ENCODE assay signal across 10 mouse cellular contexts in genomic region chr3:61243876-61244527, GRCm38 (mm10).
DNase-seq lines count a peak whose midpoint lies in the region; ATAC-seq and TF ChIP-seq lines count a peak whose summit lies in the region.
"Had no signal": no experiment of that assay in that cellular context is flagged by ENCODE, and none has a peak within 500 bp of the region (broad histone marks: within the 10 kb centered on the region; RNA-seq: fewer than 3 reads in every experiment).

No protein-coding gene starts in this region.

- peak; percentile 51; the same call in 1 of the 2 replicates for ATAC-seq in hindbrain, embryonic 11.5 days (ENCODE audit: low FRiP score)
- ATAC-seq in hindbrain, embryonic 12.5 days (ENCODE audit: low FRiP score): no peak
- peak; percentile 84 for ATAC-seq in forebrain, postnatal 0 days
- peak; percentile 69 for ATAC-seq in neural tube, embryonic 11.5 days (ENCODE audit: insufficient read depth, low FRiP score, low TSS enrichment)
- ATAC-seq in erythroid progenitor cell, adult 5-6 weeks (replicated peaks; ENCODE audit: low FRiP score, poor library complexity, severe bottlenecking): no peak

- peak; percentile 82 for TF ChIP-seq CTCF in forebrain, postnatal 0 days (IDR thresholded peaks at IDR 0.05; ENCODE audit: low read depth)

- H3K4me2 ChIP-seq in hindbrain, embryonic 11.5 days (replicated peaks; ENCODE audit: low read depth, low read length): no peak overlapping the region
- no peak overlapping the region for H3K4me2 ChIP-seq in hindbrain, embryonic 12.5 days (replicated peaks)
- H3K4me2 ChIP-seq in forebrain, postnatal 0 days (ENCODE audit: low read depth): no peak overlapping the region
- H3K4me2 ChIP-seq in neural tube, embryonic 11.5 days (ENCODE audit: low read depth): no peak overlapping the region
- H3K4me2 ChIP-seq: embryonic facial prominence, embryonic 13.5 days; limb, embryonic 15.5 days had no signal

- no peaks in the 10 kb centered on the region for H3K27me3 ChIP-seq in hindbrain, embryonic 11.5 days (ENCODE audit: control insufficient read depth, insufficient read depth, low read length)
- no peaks in the 10 kb centered on the region for H3K27me3 ChIP-seq in hindbrain, embryonic 12.5 days
- H3K27me3 ChIP-seq in forebrain, postnatal 0 days (ENCODE audit: insufficient read depth, low read length): no peaks in the 10 kb centered on the region
- H3K27me3 ChIP-seq in neural tube, embryonic 11.5 days (ENCODE audit: control insufficient read depth, insufficient read depth, low read length): no peaks in the 10 kb centered on the region
- H3K27me3 ChIP-seq: embryonic facial prominence, embryonic 13.5 days; limb, embryonic 15.5 days had no signal

- DNase-seq in hindbrain, embryonic 11.5 days (ENCODE audit: low spot score): peak; percentile 55
- DNase-seq in CD4-positive, CD25-positive, alpha-beta regulatory T cell, adult 2 months (ENCODE audit: low read depth, low spot score): peak; percentile 59
- DNase-seq in brain, adult 2 months (ENCODE audit: low read depth, low spot score): peak; percentile 78
- DNase-seq in forebrain, postnatal 0 days: peak; percentile 80
- peak; percentile 21 to 75 for DNase-seq in layer of hippocampus, postnatal 14 days (ENCODE audit: low spot score in 2 of 2)
- peak; percentile 28 for DNase-seq in neural tube, embryonic 11.5 days (ENCODE audit: low spot score)

- H3K27ac ChIP-seq in hindbrain, embryonic 11.5 days (ENCODE audit: low read depth, low read length): no peak overlapping the region
- no peak overlapping the region for H3K27ac ChIP-seq in hindbrain, embryonic 12.5 days
- H3K27ac ChIP-seq in forebrain, postnatal 0 days (ENCODE audit: low read depth, low read length): no peak overlapping the region
- no peak overlapping the region for H3K27ac ChIP-seq in neural tube, embryonic 11.5 days (ENCODE audit: low read depth, low read length)
- H3K27ac ChIP-seq: embryonic facial prominence, embryonic 13.5 days; limb, embryonic 15.5 days had no signal

- H3K4me1 ChIP-seq in hindbrain, embryonic 11.5 days (replicated peaks; ENCODE audit: control insufficient read depth, insufficient read depth, low read length): no peaks in the 10 kb centered on the region
- H3K4me1 ChIP-seq in hindbrain, embryonic 12.5 days: no peaks in the 10 kb centered on the region
- H3K4me1 ChIP-seq in forebrain, postnatal 0 days (ENCODE audit: insufficient read depth): no peaks in the 10 kb centered on the region
- no peaks in the 10 kb centered on the region for H3K4me1 ChIP-seq in neural tube, embryonic 11.5 days (ENCODE audit: control insufficient read depth, insufficient read depth, low read length)
- H3K4me1 ChIP-seq: embryonic facial prominence, embryonic 13.5 days; limb, embryonic 15.5 days had no signal

- no peaks in the 10 kb centered on the region for H3K9me3 ChIP-seq in hindbrain, embryonic 11.5 days (ENCODE audit: control insufficient read depth, low read length)
- no peaks in the 10 kb centered on the region for H3K9me3 ChIP-seq in hindbrain, embryonic 12.5 days (replicated peaks)
- no peaks in the 10 kb centered on the region for H3K9me3 ChIP-seq in forebrain, postnatal 0 days (ENCODE audit: low read length)
- H3K9me3 ChIP-seq in neural tube, embryonic 11.5 days (ENCODE audit: control insufficient read depth, low read length): no peaks in the 10 kb centered on the region
- H3K9me3 ChIP-seq: embryonic facial prominence, embryonic 13.5 days; limb, embryonic 15.5 days had no signal

- H3K9ac ChIP-seq in hindbrain, embryonic 11.5 days (ENCODE audit: low read depth, low read length): no peak overlapping the region
- H3K9ac ChIP-seq in hindbrain, embryonic 12.5 days: no peak overlapping the region
- H3K9ac ChIP-seq in forebrain, postnatal 0 days: no peak overlapping the region
- no peak overlapping the region for H3K9ac ChIP-seq in neural tube, embryonic 11.5 days (ENCODE audit: low read length)
- H3K9ac ChIP-seq: embryonic facial prominence, embryonic 13.5 days; limb, embryonic 15.5 days had no signal

- H3K36me3 ChIP-seq in hindbrain, embryonic 11.5 days (ENCODE audit: control insufficient read depth, insufficient read depth, low read length): no peaks in the 10 kb centered on the region
- no peaks in the 10 kb centered on the region for H3K36me3 ChIP-seq in hindbrain, embryonic 12.5 days
- no peaks in the 10 kb centered on the region for H3K36me3 ChIP-seq in forebrain, postnatal 0 days (ENCODE audit: insufficient read depth)
- no peaks in the 10 kb centered on the region for H3K36me3 ChIP-seq in neural tube, embryonic 11.5 days (ENCODE audit: control insufficient read depth, insufficient read depth, low read length)
- H3K36me3 ChIP-seq: embryonic facial prominence, embryonic 13.5 days; limb, embryonic 15.5 days had no signal

- no peak overlapping the region for H3K4me3 ChIP-seq in hindbrain, embryonic 11.5 days (ENCODE audit: low read depth, low read length)
- no peak overlapping the region for H3K4me3 ChIP-seq in hindbrain, embryonic 12.5 days
- no peak overlapping the region for H3K4me3 ChIP-seq in forebrain, postnatal 0 days (ENCODE audit: low read depth, low read length)
- no peak overlapping the region for H3K4me3 ChIP-seq in neural tube, embryonic 11.5 days (ENCODE audit: low read depth, low read length)
- H3K4me3 ChIP-seq: embryonic facial prominence, embryonic 13.5 days; limb, embryonic 15.5 days had no signal

- 20% methylated on average over 6 of the region's 6 CpGs for WGBS in hindbrain, embryonic 11.5 days
- WGBS in hindbrain, embryonic 12.5 days: 19% methylated on average over 6 of the region's 6 CpGs
- 18% methylated on average over 6 of the region's 6 CpGs for WGBS in forebrain, postnatal 0 days
- 20% methylated on average over 6 of the region's 6 CpGs for WGBS in neural tube, embryonic 11.5 days

Comparison
In these comparisons a context has a peak if more than half of its experiments do, and no peak if none do; other contexts are left out.
1. ATAC-seq: peak in hindbrain, embryonic 11.5 days (single experiment), forebrain, postnatal 0 days (single experiment) and neural tube, embryonic 11.5 days (single experiment); none in hindbrain, embryonic 12.5 days (single experiment) and erythroid progenitor cell, adult 5-6 weeks (single experiment).
2. DNase-seq: peak in every context shown above with its lines; median percentile 80 in forebrain, postnatal 0 days; 78 in brain, adult 2 months; 59 in CD4-positive, CD25-positive, alpha-beta regulatory T cell, adult 2 months; 55 in hindbrain, embryonic 11.5 days; 48 in layer of hippocampus, postnatal 14 days; 28 in neural tube, embryonic 11.5 days.